Mouse (Mus musculus) adrenal gland, adult (tissue): ENCODE data around the gene Evx2.

ENCODE experiments used
- DNase-seq, 2 experiments: peaks; one replicate each; pipeline ENCODE4 v3.0.0; 2022 to 2023; ENCODE audit warnings: low spot score in 1 of 2; ENCODE audit not compliant: inconsistent age in 2 of 2

The Evx2 gene

DNA sequence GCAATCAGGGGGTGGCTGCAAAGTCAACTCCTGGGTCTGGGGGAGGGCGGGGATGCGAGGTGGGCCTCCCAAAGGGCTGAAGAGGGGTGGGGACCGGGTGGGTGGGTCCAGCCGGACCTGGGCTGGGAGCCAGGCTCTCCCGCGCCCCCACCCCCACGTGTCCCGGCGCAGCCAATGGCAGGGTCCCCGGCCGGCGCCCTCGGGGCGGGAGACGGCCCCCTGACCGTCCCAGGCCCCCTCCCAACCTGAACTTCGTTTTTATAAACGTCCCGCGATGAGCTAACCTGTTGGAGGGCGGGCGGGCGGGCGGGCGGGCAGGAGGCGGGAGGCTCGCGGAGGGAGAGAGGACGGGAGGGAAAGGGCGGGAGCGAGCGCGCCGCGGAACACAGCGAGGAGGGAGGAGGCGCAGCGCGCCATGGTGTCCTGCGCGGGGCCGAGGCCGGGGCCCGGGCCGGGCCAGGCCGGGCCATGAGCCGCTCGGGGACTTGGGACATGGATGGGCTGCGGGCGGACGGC lies 8.5 kb upstream of the Evx2 start, which contains the start of gene Hoxd13:
Gene Hoxd13, plus strand, starts transcription at position 469 of the 516 bp plus-strand sequence.
- no peak for DNase-seq

DNA sequence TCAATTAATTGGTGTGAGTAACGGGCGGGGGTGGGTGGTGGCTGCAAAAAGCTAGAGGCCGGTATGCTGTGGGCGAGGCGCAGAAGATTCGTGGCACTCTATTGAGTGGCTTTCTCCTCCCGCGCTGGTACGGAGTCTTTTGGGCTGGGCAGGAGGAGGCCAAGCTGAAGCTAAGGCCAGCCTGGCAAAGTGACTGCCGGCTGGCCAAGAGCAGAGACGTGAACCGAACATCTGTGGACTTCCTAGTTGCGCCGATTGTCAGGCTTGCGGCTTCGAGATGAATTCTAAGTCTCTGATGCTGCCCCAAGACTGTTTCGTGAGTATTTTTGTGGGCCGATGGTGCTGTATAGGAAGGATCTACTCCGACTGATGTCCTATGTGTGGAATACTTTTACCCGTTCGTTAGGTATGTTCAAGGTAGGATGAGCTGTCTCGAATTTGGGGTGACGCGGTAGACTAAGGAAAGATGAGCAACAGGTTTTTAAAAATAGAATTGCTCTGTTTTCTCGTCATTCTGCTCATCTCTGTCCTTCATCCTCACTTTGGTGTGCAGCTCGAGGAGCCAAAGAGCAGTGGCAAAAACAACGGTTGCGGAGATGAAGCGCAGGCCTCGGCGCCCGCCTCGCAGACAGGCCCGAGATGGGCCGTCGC lies 8.0 kb upstream of the Evx2 start:
- DNase-seq: peak in 1 of 2 experiments; percentile 52

DNA sequence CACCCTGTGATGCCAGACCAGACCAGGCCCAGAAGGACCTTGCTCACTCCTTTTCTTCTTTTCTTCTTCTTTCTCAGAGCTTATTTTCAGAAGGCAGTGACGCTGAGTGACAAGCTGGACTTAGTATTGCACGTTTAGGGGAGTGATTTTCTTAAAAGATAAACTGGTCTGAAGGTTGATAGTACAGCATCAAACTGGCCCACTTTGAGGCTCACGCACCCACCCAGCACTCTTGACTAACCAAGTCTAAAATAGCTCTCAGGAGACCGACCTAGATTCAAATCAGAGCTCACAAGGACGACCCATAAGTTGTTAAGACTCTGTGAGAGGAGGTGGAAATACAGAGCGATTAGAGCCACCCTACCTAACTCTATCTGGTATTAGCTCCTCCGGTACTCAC lies 7.1 kb upstream of the Evx2 start:
- DNase-seq: no peak

- peak in 1 of 2 experiments; percentile 74 for DNase-seq
These were observed 4.1 kb upstream of the Evx2 start for GRCm38 (mm10) chr2:74663291-74663925.

- peak in 1 of 2 experiments; percentile 47 for DNase-seq
These were observed 2.3 kb upstream of the Evx2 start for GRCm38 (mm10) chr2:74661685-74662084.

- no peak for DNase-seq
These were observed 1.3 kb upstream of the Evx2 start for GRCm38 (mm10) chr2:74660421-74661375.

- DNase-seq: no peak
These were observed 538 bp downstream of the Evx2 start for GRCm38 (mm10) chr2:74658667-74659371.

DNA sequence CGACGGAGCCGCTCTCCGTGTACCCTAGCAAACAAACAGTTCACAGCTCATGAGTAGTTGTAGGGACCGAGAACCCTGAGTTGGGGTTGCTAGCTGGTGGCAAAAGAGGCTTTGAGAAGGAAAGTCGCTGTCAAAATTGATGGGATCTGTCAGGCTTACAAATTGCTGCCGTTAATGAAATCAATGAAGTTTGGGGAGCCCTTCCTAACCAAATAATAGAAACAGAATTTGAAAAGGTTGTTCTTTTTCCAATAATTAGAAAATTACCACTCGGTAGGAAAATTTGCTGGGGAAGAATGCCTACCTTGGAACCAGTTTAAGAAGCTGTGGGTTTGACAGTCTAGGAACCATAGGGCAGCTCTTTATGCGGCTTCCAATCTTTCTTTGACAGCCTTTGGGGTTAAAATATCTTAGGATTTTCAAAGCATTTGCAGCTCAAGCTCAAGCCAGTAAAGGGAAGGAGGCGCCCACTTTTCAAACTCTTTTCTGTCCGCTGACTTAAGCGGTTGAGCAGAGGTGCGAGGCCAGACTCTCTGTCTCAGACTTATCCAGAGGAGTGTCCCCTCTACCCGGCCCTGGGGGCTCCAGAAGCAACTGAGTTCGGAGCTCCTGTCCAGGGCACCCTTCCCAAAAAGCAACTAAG lies 1.2 kb downstream of the Evx2 start:
- no peak for DNase-seq

DNA sequence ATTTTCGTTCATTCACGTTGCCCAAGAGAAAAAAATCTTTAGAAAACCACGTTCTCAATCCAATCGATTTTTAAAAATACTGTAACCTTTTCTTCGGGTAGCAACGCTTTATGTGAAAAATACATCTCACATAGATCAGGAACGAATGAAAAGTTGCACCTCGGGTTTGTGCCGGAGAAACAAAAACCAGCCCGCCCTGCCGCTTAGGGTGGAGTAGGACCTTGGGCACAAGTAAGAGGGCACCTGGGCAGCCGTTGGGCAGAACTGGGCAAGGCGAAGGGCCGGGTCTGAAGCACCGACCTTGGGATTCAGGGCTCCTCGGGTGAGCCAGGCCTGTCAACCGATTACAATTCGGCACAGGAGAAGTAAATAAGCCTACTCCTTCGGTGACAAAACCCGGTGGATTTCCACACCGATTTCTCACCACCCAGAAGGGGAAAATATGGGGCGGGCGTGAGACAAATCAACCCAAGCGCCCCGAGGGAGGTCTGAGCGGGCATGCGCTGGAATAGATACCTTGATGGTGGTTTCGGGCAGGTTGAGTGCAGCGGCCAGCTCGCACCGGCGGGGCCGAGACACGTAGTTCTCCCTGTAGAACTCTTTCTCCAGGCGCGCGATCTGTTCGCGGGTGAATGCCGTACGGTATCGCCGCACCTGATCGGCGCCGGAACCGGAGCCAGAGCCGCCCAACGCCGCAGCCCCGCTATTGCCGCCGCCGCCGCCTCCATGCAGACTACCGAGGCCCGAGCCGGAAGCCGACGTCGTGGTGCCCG lies 1.9 kb downstream of the Evx2 start:
- peak in 1 of 2 experiments; percentile 55 for DNase-seq

DNA sequence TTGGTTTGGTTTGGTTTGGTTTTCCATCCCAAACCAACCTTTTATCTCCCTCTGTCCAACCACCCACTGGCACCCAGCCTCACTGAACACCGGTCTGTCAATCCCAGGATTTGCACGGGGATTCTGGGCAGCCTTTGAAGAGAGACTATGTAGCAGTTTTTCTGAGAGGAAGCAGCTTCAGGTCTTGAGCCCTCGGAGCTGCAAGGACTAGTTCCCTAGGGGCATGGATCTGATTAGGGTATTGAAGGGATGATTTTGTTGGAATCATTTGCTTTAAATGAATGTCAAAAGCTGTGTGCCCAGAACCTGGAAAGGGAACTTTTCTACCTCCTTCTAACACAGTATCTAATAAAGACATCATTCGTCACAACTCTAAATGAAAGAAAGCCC lies 2.7 kb downstream of the Evx2 start:
- peak in 1 of 2 experiments; percentile 37 for DNase-seq

DNA sequence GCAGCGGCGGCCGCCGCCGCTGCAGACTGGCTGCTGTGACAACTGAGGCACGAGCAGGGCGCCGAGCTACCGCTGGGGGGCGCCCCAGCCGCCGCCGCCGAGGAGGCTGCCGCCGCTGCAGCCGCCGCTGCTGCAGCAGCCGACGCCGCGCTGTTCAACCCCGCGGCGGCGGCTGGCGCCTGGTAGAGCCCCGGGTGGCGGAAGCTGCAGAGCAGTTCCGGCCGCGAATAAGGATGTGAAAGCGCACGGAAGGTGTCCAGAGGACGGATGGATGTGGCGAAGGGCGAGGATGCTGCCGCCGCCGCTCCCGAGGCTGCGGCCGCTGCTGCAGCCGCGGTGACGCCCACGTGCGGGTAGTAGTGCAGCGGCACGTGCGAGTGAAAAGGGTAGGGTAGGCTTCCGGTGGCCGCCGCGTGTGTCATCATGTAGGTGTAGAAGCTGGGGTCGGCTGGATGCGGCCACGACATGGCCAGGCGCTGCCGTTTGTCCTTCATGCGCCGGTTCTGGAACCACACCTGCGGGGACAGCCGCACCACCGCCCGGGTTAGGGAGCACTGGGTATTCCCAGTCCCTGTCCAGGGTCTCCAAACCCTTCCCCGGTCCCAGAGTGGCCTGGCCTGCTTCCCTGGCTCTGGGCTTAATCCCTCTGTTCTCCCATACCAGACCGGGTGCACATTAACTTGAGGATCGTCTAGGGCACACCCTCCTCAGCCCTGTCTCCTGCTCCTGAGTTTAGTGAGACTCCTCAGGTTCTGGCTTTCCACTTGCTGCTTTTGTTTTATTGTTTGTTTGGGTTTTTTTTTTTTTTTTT lies 3.3 kb downstream of the Evx2 start:
- DNase-seq: peak in 1 of 2 experiments; percentile 37

DNA sequence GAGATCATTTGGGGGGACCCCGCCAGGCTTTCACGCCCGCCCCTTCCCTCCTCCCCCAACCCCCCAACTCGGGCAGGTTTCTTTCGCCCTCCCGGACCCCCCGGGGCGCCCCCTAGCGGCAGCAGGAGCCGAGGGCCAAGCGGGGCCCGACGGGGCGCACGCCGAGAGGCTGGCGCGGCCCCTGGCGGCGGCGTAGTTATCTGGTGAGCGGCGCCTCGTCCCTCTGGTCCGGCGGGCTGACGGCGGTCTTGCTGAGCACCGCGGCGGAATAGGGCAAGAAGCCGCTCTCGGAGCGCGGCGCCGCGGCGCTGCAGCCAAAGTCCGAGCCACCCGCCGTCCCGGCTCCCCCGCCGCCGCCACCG lies 4.0 kb downstream of the Evx2 start:
- peak in 1 of 2 experiments; percentile 64 for DNase-seq

DNA sequence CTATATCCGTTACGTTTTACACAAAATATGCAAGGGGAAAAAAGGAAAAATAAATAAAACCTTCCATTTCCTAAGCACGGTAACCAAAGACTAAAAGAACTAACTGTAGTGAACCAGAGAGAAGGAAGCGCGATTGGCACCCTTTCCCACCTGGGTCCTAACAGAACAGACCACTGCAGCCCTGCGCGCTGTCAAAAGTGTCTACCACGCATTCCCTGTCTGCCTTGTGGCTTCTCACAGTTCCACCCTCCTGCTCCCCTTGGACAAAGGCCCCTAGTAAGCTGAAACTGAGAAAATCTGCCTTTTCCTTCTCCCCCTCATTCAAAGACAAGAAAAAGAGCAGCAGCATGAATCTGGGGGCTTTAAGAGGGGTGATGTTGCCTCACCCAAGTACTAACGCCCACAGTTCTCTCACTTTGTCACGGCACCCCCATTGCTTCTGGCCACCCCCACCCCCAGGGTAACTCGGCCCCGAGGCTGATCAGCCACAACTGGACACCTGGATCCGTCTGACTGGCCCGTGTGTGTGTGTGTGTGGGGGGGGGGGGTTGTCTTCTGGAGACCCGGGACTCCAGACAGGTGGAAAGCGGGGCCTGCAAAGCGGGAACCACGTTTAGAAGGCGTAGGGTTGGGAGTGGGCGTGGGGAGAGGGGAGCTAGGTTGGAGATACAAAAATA lies 4.5 kb downstream of the Evx2 start:
- no peak for DNase-seq

- no peak for DNase-seq
These were observed 5.4 kb downstream of the Evx2 start for GRCm38 (mm10) chr2:74653781-74654535.

DNA sequence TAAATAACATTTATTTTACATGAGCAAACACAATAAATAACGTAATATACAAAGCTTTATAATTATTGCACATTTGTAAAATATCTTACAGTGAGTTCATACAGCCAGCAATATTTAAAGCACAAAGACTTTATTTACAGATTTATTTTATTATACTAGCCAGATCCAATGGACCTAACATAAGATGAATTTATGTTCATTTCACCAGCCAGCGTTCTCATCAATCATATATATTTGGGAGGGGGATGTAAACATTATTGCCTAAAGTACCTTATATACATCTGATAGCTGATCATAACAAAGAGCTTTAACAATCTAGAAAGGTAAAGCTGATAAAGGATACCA lies 6.4 kb downstream of the Evx2 start:
- no peak for DNase-seq

DNA sequence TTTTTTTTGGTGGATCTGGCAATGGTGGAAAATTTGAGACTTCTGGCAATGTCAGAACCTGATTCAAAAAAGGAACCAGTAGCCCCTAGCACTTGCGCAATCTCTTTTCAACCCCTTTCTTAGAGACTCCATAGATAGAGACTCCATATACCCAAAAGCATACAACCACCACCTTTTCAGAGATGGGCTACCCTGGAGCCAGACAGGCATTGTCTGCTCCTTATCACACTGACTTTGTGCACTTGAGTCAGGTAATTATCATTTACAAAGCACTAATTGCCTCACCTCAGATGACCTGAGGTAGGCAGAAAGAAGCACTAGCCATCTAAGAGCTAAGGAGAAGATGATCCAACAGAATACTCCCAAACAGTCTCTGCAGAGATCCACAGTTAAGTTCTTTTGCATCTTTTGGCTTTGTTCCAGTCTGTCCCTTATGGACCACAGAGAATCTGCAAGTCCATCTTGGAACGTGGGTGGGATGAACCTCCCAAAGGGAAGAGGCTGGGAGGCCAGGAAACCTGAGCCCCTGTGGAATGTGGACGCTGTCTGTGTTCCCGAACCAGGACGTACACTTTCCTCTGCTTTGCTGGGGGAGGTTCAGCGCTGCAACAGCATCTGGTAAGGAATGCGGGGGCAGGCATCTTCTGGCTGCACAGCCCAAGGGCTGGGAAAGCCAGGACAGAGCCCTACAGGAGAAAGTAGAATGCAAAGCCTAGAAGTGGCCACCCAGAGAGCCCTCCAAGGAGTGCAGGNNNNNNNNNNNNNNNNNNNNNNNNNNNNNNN lies 12.1 kb downstream of the Evx2 start:
- no peak for DNase-seq

DNA sequence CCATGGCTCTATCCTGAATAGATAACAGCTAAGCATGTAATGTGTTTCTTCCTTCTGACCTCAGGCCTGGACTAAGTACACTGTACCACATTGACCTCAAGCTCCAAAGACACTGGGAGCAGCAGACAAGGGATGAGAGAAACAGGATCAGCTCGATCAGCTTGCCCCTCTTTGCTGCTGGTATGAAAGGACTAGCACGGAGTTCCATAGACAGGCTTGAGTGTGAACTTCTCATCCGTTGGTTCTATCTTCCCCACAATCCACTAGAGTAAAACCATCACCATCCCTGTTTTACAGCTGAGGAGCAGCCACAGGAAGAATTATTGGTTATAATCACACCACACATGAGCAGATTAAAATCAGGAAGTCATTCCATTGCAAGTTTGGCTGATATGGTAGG lies 13.7 kb downstream of the Evx2 start:
- DNase-seq: no peak
